Mouse (Mus musculus): Measurements from ENCODE around the gene Mansc1. TPM values are rescaled to one million over a fixed set of nuclear protein-coding genes. Genes with fewer than 3 reads are reported as not detected.

Mansc1 gene
- polyA plus RNA-seq, 1 experiment from 2014 or later: 1.2 TPM

DNA sequence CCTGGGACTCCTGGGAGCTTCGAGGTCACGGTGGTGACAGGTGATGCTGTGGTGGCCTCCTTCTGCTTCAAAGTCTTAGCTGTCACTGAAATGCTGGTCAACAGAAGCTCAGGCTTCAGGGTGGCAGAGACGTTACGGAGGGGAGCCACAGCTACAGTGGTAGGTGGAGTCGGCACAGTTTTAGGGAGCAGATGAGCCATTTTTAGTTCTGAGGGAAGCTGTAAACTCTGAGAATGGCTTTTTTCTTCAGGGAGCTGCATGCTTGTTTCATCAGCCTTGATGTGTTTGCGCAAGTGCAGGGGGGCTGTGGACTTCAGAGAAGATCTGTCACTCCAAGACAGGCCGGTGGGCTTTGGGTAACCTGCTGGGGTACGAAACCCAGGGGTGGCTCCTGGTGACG, 21.9 kb downstream of the Mansc1 start:
- Histone ChIP-seq H3K4me3 (no peak overlapping the region), H3K9ac (no peak overlapping the region), H3K36me3 (no peaks in the 10 kb centered on the region), H3K4me1 (no peaks in the 10 kb centered on the region), H3K27ac (no peak overlapping the region), H3K9me3 (no peaks in the 10 kb centered on the region), H3K4me2 (replicated peaks) (no peak overlapping the region), H3K27me3 (replicated peaks) (no peaks in the 10 kb centered on the region)
- no peak for ATAC-seq (ENCODE audit: low FRiP score, low read depth)
- WGBS: 83% methylated on average over 9 of the region's 9 CpGs

DNA sequence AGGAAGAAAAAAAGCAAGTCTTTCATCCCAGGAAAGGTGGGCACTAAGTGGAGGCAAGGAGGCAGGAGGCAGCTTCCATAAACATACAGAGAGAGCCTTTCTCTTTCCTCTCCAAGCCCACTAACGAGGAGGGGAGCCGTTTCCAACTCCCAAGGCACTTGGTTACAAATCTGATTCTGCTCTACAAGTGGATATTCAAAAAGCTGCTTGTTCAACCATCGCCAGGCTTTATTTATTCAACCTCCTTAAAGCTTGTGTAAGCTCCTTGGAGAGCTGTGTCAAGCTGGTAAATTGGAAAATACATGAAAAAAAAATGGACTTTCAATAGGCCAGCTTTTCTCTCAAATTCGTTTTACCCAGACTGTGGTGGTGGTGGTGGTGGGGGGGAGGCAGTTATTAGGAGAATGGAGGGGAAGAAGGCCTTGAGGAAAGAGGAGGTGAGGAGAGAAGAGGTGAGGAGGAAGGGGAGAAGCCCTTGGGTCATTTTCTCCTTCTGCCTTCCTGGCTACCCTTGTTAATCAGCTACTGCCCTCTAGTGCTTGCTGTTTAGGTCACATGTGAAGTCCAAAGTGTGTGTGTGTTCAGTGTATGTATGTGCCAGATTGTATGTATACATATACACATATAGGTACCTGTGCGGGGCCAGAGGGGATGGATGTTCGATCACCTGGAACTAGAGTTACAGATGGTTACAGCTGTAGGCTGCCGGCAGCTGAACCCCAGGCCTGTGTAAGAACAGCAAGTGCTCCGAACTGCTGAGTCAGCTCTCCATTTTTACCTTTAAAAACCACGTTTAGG, 25.1 kb downstream of the Mansc1 start:
- 66% methylated on average over 9 of the region's 9 CpGs for WGBS
- peak; percentile 29 for ATAC-seq (ENCODE audit: low FRiP score, low read depth)
- no peak overlapping the region for H3K4me3 ChIP-seq
- H3K4me2 ChIP-seq (replicated peaks): no peak overlapping the region
- H3K9me3 ChIP-seq: no peaks in the 10 kb centered on the region
- H3K27ac ChIP-seq: no peak overlapping the region
- no peaks in the 10 kb centered on the region for H3K4me1 ChIP-seq
- no peak overlapping the region for H3K9ac ChIP-seq
- no peaks in the 10 kb centered on the region for H3K36me3 ChIP-seq
- H3K27me3 ChIP-seq (replicated peaks): no peaks in the 10 kb centered on the region

DNA sequence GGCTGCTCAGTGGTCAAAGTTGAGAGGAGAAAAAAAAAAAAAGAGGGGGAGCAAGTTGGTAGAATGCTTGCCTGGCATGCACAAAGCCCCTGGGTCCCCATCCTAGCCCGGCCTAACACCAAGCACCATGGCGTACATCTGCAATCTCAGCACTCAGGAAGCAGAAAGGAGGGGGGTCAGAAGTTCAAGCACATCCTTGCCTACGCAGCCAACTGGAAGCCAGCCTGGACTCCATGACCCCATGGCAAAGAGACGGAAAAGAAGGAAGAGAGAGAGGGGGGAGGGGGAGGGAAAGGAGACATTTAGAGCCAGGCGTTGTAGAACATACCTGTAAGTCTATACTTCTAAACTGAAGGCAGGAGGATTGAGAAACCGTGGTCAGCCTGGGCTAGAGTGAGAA, 25.7 kb downstream of the Mansc1 start:
- Histone ChIP-seq H3K27ac (no peak overlapping the region), H3K27me3 (replicated peaks) (no peaks in the 10 kb centered on the region), H3K9ac (no peak overlapping the region), H3K9me3 (no peaks in the 10 kb centered on the region), H3K4me2 (replicated peaks) (no peak overlapping the region), H3K4me1 (no peaks in the 10 kb centered on the region), H3K36me3 (no peaks in the 10 kb centered on the region), H3K4me3 (no peak overlapping the region)
- ATAC-seq (ENCODE audit: low FRiP score, low read depth): no peak
- WGBS: 70% methylated on average over 6 of the region's 6 CpGs

DNA sequence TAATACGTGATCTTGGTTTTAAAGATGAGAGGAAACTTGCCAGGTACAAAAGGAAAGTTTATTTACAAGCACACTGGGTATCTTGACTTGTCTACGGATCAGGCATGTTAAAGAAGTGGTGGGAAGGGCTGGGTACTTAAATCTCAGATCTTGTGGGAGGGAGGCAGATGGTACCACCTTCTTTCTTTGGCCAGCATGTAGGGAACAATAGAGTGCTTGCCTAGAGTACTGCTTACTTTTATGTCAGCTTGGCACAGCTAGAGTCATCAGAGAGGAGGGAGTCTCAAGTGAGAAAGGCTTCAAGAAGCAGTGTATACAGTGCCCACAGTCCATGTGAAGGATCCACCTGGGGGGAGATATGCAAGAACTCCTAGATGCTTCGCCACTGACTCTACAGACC, 27.1 kb downstream of the Mansc1 start:
- H3K27me3 ChIP-seq (replicated peaks): no peaks in the 10 kb centered on the region
- no peaks in the 10 kb centered on the region for H3K9me3 ChIP-seq
- H3K9ac ChIP-seq: no peak overlapping the region
- no peak overlapping the region for H3K27ac ChIP-seq
- H3K4me2 ChIP-seq (replicated peaks): no peak overlapping the region
- no peak for ATAC-seq (ENCODE audit: low FRiP score, low read depth)
- H3K4me1 ChIP-seq: no peaks in the 10 kb centered on the region
- no peaks in the 10 kb centered on the region for H3K36me3 ChIP-seq
- 89% methylated on average over 3 of the region's 3 CpGs for WGBS
- H3K4me3 ChIP-seq: no peak overlapping the region

- no peak overlapping the region for H3K27ac ChIP-seq
Observed at GRCm38 (mm10) chr6:134602371-134603003, 29.8 kb downstream of the Mansc1 start.

DNA sequence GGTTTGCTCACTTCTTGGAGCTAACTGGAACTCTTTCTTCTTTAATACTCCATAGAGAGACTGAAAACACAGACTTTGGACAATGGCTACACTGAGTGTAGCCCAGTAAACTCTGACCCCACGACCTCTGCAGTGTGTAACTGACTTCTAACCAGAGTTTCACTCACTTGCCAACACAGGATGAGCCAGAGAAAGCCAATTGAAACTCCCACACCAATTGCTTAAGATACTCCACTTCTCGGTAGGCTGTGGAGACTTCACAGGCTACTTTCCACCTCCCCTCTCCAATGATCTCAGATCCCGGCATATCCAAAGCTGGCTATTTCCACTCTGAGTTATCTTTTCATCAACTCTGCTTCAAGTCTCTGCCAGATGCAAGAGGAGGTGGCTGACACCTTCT, 30.5 kb downstream of the Mansc1 start:
- no peak for ATAC-seq (ENCODE audit: low FRiP score, low read depth)
- H3K27ac ChIP-seq: no peak overlapping the region
- no peaks in the 10 kb centered on the region for H3K27me3 ChIP-seq (replicated peaks)
- 52% methylated on average over 3 of the region's 3 CpGs for WGBS
- no peaks in the 10 kb centered on the region for H3K36me3 ChIP-seq
- H3K4me2 ChIP-seq (replicated peaks): no peak overlapping the region
- no peak overlapping the region for H3K9ac ChIP-seq
- H3K4me1 ChIP-seq: no peaks in the 10 kb centered on the region
- H3K9me3 ChIP-seq: no peaks in the 10 kb centered on the region
- no peak overlapping the region for H3K4me3 ChIP-seq

More at GRCm38 (mm10) chr6:134602371-134603003, 29.8 kb downstream of the Mansc1 start:
- Histone ChIP-seq H3K9ac (no peak overlapping the region), H3K4me3 (no peak overlapping the region), H3K27me3 (replicated peaks) (no peaks in the 10 kb centered on the region), H3K36me3 (no peaks in the 10 kb centered on the region), H3K4me2 (replicated peaks) (no peak overlapping the region), H3K4me1 (no peaks in the 10 kb centered on the region), H3K9me3 (no peaks in the 10 kb centered on the region)
- 45% methylated on average over 10 of the region's 10 CpGs for WGBS
- no peak for ATAC-seq (ENCODE audit: low FRiP score, low read depth)

GRCm38 (mm10) chr6:134601130-134601529, 31.2 kb downstream of the Mansc1 start:
- Histone ChIP-seq H3K9me3 (no peaks in the 10 kb centered on the region), H3K27me3 (replicated peaks) (no peaks in the 10 kb centered on the region), H3K9ac (no peak overlapping the region), H3K4me2 (replicated peaks) (no peak overlapping the region), H3K27ac (no peak overlapping the region), H3K4me1 (no peaks in the 10 kb centered on the region), H3K36me3 (no peaks in the 10 kb centered on the region), H3K4me3 (no peak overlapping the region)
- 62% methylated on average over 7 of the region's 7 CpGs for WGBS
- no peak for ATAC-seq (ENCODE audit: low FRiP score, low read depth)

DNA sequence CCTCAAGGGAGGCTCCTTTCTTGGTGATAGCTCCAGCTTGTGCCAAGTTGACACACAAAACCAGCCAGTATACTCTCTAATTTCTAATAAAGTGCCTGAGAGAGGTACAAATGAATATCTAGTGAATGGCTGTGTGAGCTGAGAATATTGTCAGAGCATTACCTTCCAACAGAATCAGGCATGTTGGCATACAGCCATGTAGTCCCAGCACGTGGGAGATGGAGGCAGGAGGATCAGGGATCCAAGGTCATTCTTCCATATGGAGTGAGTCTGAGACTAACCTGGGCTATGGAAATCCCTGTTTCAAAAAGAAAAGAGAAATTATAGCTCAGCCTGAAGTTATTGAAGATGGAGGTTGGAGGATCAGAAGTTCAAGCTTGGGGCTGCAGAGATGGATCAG, 33.0 kb downstream of the Mansc1 start:
- Histone ChIP-seq H3K9me3 (no peaks in the 10 kb centered on the region), H3K9ac (no peak overlapping the region), H3K4me1 (no peaks in the 10 kb centered on the region), H3K36me3 (no peaks in the 10 kb centered on the region), H3K4me3 (no peak overlapping the region), H3K27me3 (replicated peaks) (no peaks in the 10 kb centered on the region), H3K4me2 (replicated peaks) (no peak overlapping the region), H3K27ac (no peak overlapping the region)
- 86% methylated on average over 1 of the region's 1 CpGs for WGBS
- no peak for ATAC-seq (ENCODE audit: low FRiP score, low read depth)

DNA sequence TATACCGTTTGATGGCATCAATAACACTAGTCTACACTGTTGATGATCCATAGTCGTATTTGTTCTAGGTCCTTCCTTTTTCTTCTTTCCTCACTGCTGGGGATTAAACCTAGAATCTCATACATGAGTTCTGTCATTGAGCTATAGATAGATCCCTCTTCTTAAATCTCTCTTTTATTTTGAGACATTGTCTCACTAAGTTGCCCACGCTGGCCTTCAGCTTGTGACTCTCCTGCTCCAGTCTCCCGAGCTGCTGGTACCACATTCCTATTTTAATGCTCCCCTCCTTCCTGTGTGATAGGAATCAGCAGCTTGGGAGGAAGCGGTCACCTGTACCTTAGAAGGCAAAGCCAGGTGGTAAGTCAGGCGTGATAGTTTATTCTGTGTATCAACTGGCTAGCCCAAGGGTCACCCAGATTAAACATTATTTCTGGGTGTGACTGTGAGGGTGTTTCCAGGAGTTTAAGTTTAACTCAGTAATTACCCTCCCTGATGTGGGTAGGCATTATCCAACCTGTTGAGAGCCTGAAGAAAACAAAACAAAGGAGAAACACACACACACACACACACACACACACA, 34.5 kb downstream of the Mansc1 start:
- Histone ChIP-seq H3K4me2 (replicated peaks) (no peak overlapping the region), H3K9ac (no peak overlapping the region), H3K36me3 (no peaks in the 10 kb centered on the region), H3K27me3 (replicated peaks) (no peaks in the 10 kb centered on the region), H3K27ac (no peak overlapping the region), H3K4me3 (no peak overlapping the region), H3K4me1 (no peaks in the 10 kb centered on the region), H3K9me3 (no peaks in the 10 kb centered on the region)
- ATAC-seq (ENCODE audit: low FRiP score, low read depth): no peak
- WGBS: 90% methylated on average over 6 of the region's 6 CpGs

DNA sequence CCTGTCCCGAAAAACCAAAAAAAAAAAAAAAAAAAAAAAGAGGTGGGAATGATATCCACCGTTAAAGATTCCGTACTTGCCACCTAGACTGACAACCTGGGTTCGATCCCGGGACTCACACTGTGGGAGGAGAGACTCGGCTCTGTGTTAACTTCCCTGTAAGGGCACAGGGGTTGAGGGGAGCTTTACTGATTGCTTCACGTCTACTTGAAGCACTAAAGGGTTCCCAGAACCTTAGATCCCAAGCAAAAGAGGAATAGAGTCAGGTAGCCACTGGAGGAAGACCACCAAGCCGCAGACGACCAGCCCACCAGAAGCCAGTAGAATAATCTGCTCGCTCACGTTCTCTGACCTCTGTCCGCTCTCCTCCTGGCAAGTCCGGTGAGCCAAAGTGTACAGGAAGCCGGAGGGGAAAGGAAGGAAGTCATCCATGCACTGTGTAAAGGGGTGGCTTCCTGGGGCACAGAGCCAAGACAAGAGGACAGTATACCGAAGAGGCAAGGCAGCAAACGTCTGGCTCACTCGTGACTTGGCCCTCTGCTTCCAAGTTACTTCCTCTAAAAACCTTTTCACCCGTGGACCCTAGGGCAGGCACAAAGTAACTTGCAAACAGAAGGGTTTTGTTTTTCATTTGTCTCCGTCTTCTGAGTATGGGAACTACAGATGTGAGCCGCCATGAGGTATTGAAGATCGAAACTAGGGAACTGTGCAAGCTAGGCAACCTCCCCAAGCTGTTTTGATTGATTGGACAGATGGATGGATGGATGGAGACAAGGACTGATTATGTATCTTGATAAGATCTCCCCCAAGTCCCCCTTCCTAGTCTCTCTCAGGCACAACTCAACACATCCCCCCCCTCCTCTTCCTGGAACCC, 37.5 kb downstream of the Mansc1 start:
- Histone ChIP-seq H3K4me3 (no peak overlapping the region), H3K27me3 (replicated peaks) (no peaks in the 10 kb centered on the region), H3K27ac (no peak overlapping the region), H3K4me2 (replicated peaks) (no peak overlapping the region), H3K9ac (no peak overlapping the region), H3K36me3 (no peaks in the 10 kb centered on the region), H3K4me1 (no peaks in the 10 kb centered on the region), H3K9me3 (no peaks in the 10 kb centered on the region)
- no peak for ATAC-seq (ENCODE audit: low FRiP score, low read depth)
- 85% methylated on average over 21 of the region's 21 CpGs for WGBS

GRCm38 (mm10) chr6:134591614-134592013, 40.7 kb downstream of the Mansc1 start:
- Histone ChIP-seq H3K4me3 (no peak overlapping the region), H3K27ac (no peak overlapping the region), H3K4me1 (no peaks in the 10 kb centered on the region), H3K4me2 (replicated peaks) (no peak overlapping the region), H3K36me3 (no peaks in the 10 kb centered on the region), H3K9ac (no peak overlapping the region), H3K27me3 (replicated peaks) (no peaks in the 10 kb centered on the region), H3K9me3 (no peaks in the 10 kb centered on the region)
- no peak for ATAC-seq (ENCODE audit: low FRiP score, low read depth)
- 80% methylated on average over 2 of the region's 2 CpGs for whole genome bisulfite sequencing

- WGBS: 83% methylated on average over 5 of the region's 5 CpGs
- no peak overlapping the region for H3K4me2 ChIP-seq (replicated peaks)
- ATAC-seq (ENCODE audit: low FRiP score, low read depth): no peak
- no peak overlapping the region for H3K27ac ChIP-seq
- H3K4me3 ChIP-seq: no peak overlapping the region
- no peaks in the 10 kb centered on the region for H3K27me3 ChIP-seq (replicated peaks)
- no peaks in the 10 kb centered on the region for H3K4me1 ChIP-seq
- 0 out of 2 replicates have a peak, but pooled peaks cover 6% of the 10 kb centered on the region for H3K9me3 ChIP-seq
- no peak overlapping the region for H3K9ac ChIP-seq
- H3K36me3 ChIP-seq: no peaks in the 10 kb centered on the region
Observed at GRCm38 (mm10) chr6:134586241-134586640, 46.0 kb downstream of the Mansc1 start.
